ENCODE assay signal across 14 mouse cellular contexts in the genomic region with DNA sequence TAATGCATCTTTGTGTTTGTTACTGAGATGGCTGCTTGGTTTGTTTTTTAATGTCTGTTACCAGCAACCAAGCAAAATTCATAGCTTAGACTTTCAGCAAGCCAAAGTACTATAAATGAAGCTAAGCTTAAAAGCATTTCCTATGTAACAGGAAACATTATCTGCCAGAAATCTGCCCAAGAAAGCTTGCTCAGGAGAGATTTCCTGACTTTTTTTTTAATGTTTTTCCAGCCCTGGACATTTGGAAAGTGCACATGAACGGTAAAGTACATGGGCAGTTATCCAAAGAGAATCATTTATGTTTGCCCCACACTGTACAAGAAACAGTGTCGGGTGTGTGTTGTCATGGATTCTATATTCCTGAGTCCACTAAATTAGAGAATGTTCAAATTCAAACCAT.
DNase-seq lines count a peak whose midpoint lies in the region; ATAC-seq lines count a peak whose summit lies in the region.
"Had no signal": no experiment of that assay in that cellular context is flagged by ENCODE, and none has a peak within 500 bp of the region (broad histone marks: within the 10 kb centered on the region; RNA-seq: fewer than 3 reads in every experiment).

No protein-coding gene starts in this region.

- intact Hi-C loops in heart, postnatal 14 days (cut with DNase I) = no loop called here

- no peaks in the 10 kb centered on the region for H3K9me3 ChIP-seq in heart, embryonic 10.5 days
- no peaks in the 10 kb centered on the region for H3K9me3 ChIP-seq in limb, embryonic 12.5 days
- no peaks in the 10 kb centered on the region for H3K9me3 ChIP-seq in limb, embryonic 10.5 days (replicated peaks)
- H3K9me3 ChIP-seq in embryonic facial prominence, embryonic 15.5 days (replicated peaks) = no peaks in the 10 kb centered on the region
- H3K9me3 ChIP-seq in limb, embryonic 15.5 days = no peaks in the 10 kb centered on the region
- H3K9me3 ChIP-seq in hindbrain, embryonic 12.5 days (replicated peaks) = no peaks in the 10 kb centered on the region
- H3K9me3 ChIP-seq: forebrain, embryonic 13.5 days; hindbrain, embryonic 10.5 days had no signal

- H3K4me3 ChIP-seq in heart, embryonic 10.5 days = no peak overlapping the region
- no peak overlapping the region for H3K4me3 ChIP-seq in limb, embryonic 12.5 days (replicated peaks)
- no peak overlapping the region for H3K4me3 ChIP-seq in limb, embryonic 10.5 days
- H3K4me3 ChIP-seq in embryonic facial prominence, embryonic 15.5 days (replicated peaks) = no peak overlapping the region
- no peak overlapping the region for H3K4me3 ChIP-seq in limb, embryonic 15.5 days
- H3K4me3 ChIP-seq in hindbrain, embryonic 12.5 days = no peak overlapping the region
- H3K4me3 ChIP-seq: forebrain, embryonic 13.5 days; hindbrain, embryonic 10.5 days had no signal

- WGBS in heart, embryonic 10.5 days = 73% methylated on average over 2 of the region's 2 CpGs
- WGBS in limb, embryonic 12.5 days = 70% methylated on average over 2 of the region's 2 CpGs
- WGBS in limb, embryonic 10.5 days = 92% methylated on average over 2 of the region's 2 CpGs
- WGBS in embryonic facial prominence, embryonic 15.5 days = 41% methylated on average over 2 of the region's 2 CpGs
- 36% methylated on average over 2 of the region's 2 CpGs for WGBS in limb, embryonic 15.5 days
- 78% methylated on average over 2 of the region's 2 CpGs for WGBS in hindbrain, embryonic 12.5 days

- no peak overlapping the region for H3K4me2 ChIP-seq in limb, embryonic 12.5 days
- H3K4me2 ChIP-seq in embryonic facial prominence, embryonic 15.5 days (replicated peaks) = no peak overlapping the region
- H3K4me2 ChIP-seq in limb, embryonic 15.5 days = no peak overlapping the region
- no peak overlapping the region for H3K4me2 ChIP-seq in hindbrain, embryonic 12.5 days (replicated peaks)
- H3K4me2 ChIP-seq: forebrain, embryonic 13.5 days had no signal

- no peak for DNase-seq in heart, embryonic 10.5 days (ENCODE audit: low spot score)
- DNase-seq in heart, postnatal 14 days = no peak
- DNase-seq in limb, embryonic 10.5 days (ENCODE audit: low spot score) = no peak
- DNase-seq: adrenal gland, adult 8-10 months; cerebellum, postnatal 25 days; layer of hippocampus, postnatal 36 days; left cerebral cortex, postnatal 4 days; liver, postnatal 0 days had no signal

- H3K4me1 ChIP-seq in heart, embryonic 10.5 days = peaks cover 4% of the 10 kb centered on the region; the same call in 1 of the 2 replicates
- H3K4me1 ChIP-seq in limb, embryonic 12.5 days (replicated peaks) = peaks cover 21% of the 10 kb centered on the region
- H3K4me1 ChIP-seq in limb, embryonic 10.5 days = peaks cover 19% of the 10 kb centered on the region
- peaks cover 19% of the 10 kb centered on the region for H3K4me1 ChIP-seq in embryonic facial prominence, embryonic 15.5 days
- peaks cover 17% of the 10 kb centered on the region for H3K4me1 ChIP-seq in limb, embryonic 15.5 days
- peaks cover 11% of the 10 kb centered on the region for H3K4me1 ChIP-seq in hindbrain, embryonic 12.5 days

- 0 out of 2 replicates have a peak overlapping the region, but pooled peaks have one; percentile 29 for H3K27ac ChIP-seq in heart, embryonic 10.5 days
- H3K27ac ChIP-seq in limb, embryonic 12.5 days = 0 out of 2 replicates have a peak overlapping the region, but pooled peaks have one; percentile 17
- H3K27ac ChIP-seq in limb, embryonic 10.5 days = no peak overlapping the region
- H3K27ac ChIP-seq in embryonic facial prominence, embryonic 15.5 days (replicated peaks) = peak overlapping the region; percentile 45
- peak overlapping the region; percentile 54; the same call in 1 of the 2 replicates for H3K27ac ChIP-seq in limb, embryonic 15.5 days
- no peak overlapping the region for H3K27ac ChIP-seq in hindbrain, embryonic 12.5 days
- H3K27ac ChIP-seq: forebrain, embryonic 13.5 days; hindbrain, embryonic 10.5 days had no signal

- H3K9ac ChIP-seq in limb, embryonic 12.5 days (replicated peaks) = no peak overlapping the region
- no peak overlapping the region for H3K9ac ChIP-seq in embryonic facial prominence, embryonic 15.5 days
- H3K9ac ChIP-seq in limb, embryonic 15.5 days = no peak overlapping the region
- no peak overlapping the region for H3K9ac ChIP-seq in hindbrain, embryonic 12.5 days
- H3K9ac ChIP-seq: forebrain, embryonic 13.5 days; liver, postnatal 0 days had no signal

- ATAC-seq in limb, embryonic 12.5 days (ENCODE audit: insufficient number of reproducible peaks, insufficient read depth, low FRiP score, low TSS enrichment, low read depth) = no peak
- no peak for ATAC-seq in embryonic facial prominence, embryonic 15.5 days (ENCODE audit: insufficient number of reproducible peaks, low FRiP score, low TSS enrichment, low read depth)
- no peak for ATAC-seq in limb, embryonic 15.5 days (ENCODE audit: insufficient number of reproducible peaks, low FRiP score, low TSS enrichment, low read depth)
- ATAC-seq in hindbrain, embryonic 12.5 days (ENCODE audit: low FRiP score) = no peak
- ATAC-seq: forebrain, embryonic 13.5 days; liver, postnatal 0 days had no signal

- no peaks in the 10 kb centered on the region for H3K27me3 ChIP-seq in heart, embryonic 10.5 days (ENCODE audit: insufficient read depth, poor library complexity, severe bottlenecking)
- no peaks in the 10 kb centered on the region for H3K27me3 ChIP-seq in limb, embryonic 12.5 days
- H3K27me3 ChIP-seq in limb, embryonic 10.5 days (ENCODE audit: low read depth, poor library complexity, severe bottlenecking) = no peaks in the 10 kb centered on the region
- no peaks in the 10 kb centered on the region for H3K27me3 ChIP-seq in embryonic facial prominence, embryonic 15.5 days
- H3K27me3 ChIP-seq in limb, embryonic 15.5 days = no peaks in the 10 kb centered on the region
- H3K27me3 ChIP-seq in hindbrain, embryonic 12.5 days = no peaks in the 10 kb centered on the region
- H3K27me3 ChIP-seq: forebrain, embryonic 13.5 days had no signal

- no peaks in the 10 kb centered on the region for H3K36me3 ChIP-seq in heart, embryonic 10.5 days
- no peaks in the 10 kb centered on the region for H3K36me3 ChIP-seq in limb, embryonic 12.5 days
- H3K36me3 ChIP-seq in limb, embryonic 10.5 days = no peaks in the 10 kb centered on the region
- H3K36me3 ChIP-seq in embryonic facial prominence, embryonic 15.5 days = no peaks in the 10 kb centered on the region
- no peaks in the 10 kb centered on the region for H3K36me3 ChIP-seq in limb, embryonic 15.5 days
- no peaks in the 10 kb centered on the region for H3K36me3 ChIP-seq in hindbrain, embryonic 12.5 days
- H3K36me3 ChIP-seq: hindbrain, embryonic 10.5 days had no signal

Comparison
In these comparisons a context has a peak if more than half of its experiments do, and no peak if none do; other contexts are left out.
1. H3K27ac ChIP-seq: peak in heart, embryonic 10.5 days (single experiment), limb, embryonic 12.5 days (single experiment), embryonic facial prominence, embryonic 15.5 days (single experiment) and limb, embryonic 15.5 days (single experiment); none in limb, embryonic 10.5 days (single experiment) and hindbrain, embryonic 12.5 days (single experiment).